8 mouse cellular contexts compared by ENCODE assay signal in the genomic region with DNA sequence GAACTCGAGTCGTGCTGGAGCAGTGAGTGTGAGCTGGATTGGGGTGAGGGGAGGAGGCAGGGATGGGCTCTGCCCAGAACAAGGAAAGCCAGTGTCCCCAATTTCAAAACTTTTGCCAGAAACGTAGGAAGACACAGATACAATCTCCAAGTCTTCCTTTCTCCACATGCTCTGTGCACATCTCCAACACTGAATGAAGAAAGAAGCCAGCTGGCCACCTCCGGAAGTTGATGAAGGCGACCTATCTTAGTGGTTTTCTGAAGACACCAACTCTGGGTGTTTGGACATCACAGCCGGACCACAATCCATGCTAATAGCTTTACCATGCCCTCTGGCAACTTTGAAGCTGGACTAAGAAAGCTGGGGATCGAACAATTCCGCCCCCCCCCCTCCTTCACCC. TPM values are rescaled to one million over a fixed set of nuclear protein-coding genes. Genes with fewer than 3 reads are reported as not detected.
DNase-seq lines count a peak whose midpoint lies in the region; ATAC-seq and TF ChIP-seq lines count a peak whose summit lies in the region.

No protein-coding gene starts in this region.

- no peaks in the 10 kb centered on the region for H3K4me1 ChIP-seq in neural tube, embryonic 11.5 days (ENCODE audit: control insufficient read depth, insufficient read depth, low read length)
- peaks cover 9% of the 10 kb centered on the region for H3K4me1 ChIP-seq in limb, embryonic 15.5 days
- 0 out of 2 replicates have a peak, but pooled peaks cover 4% of the 10 kb centered on the region for H3K4me1 ChIP-seq in stomach, embryonic 15.5 days
- H3K4me1 ChIP-seq in thymus, adult 2 months (replicated peaks; ENCODE audit: control insufficient read depth, insufficient read depth, low read length): no peaks in the 10 kb centered on the region

- intact Hi-C loops in left cerebral cortex, postnatal 4 days (cut with DNase I): no loop called here

- H3K9ac ChIP-seq in neural tube, embryonic 11.5 days (ENCODE audit: low read length): no peak overlapping the region
- H3K9ac ChIP-seq in limb, embryonic 15.5 days: peak overlapping the region; percentile 26; the same call in 1 of the 2 replicates
- no peak overlapping the region for H3K9ac ChIP-seq in stomach, embryonic 15.5 days

- peak overlapping the region; percentile 66 for H3K4me2 ChIP-seq in neural tube, embryonic 11.5 days (ENCODE audit: low read depth)
- H3K4me2 ChIP-seq in limb, embryonic 15.5 days: peak overlapping the region; percentile 84
- H3K4me2 ChIP-seq in stomach, embryonic 15.5 days: peak overlapping the region; percentile 84

- no peaks in the 10 kb centered on the region for H3K36me3 ChIP-seq in neural tube, embryonic 11.5 days (ENCODE audit: control insufficient read depth, insufficient read depth, low read length)
- H3K36me3 ChIP-seq in limb, embryonic 15.5 days: no peaks in the 10 kb centered on the region
- H3K36me3 ChIP-seq in stomach, embryonic 15.5 days: no peaks in the 10 kb centered on the region
- no peaks in the 10 kb centered on the region for H3K36me3 ChIP-seq in thymus, adult 2 months (ENCODE audit: control insufficient read depth, insufficient read depth, low read length)

- H3K27me3 ChIP-seq in neural tube, embryonic 11.5 days (ENCODE audit: control insufficient read depth, insufficient read depth, low read length): peaks cover 3% of the 10 kb centered on the region; the same call in 1 of the 2 replicates
- H3K27me3 ChIP-seq in limb, embryonic 15.5 days: peaks cover 30% of the 10 kb centered on the region
- H3K27me3 ChIP-seq in stomach, embryonic 15.5 days (replicated peaks): peaks cover 5% of the 10 kb centered on the region; the same call in 1 of the 2 replicates
- no peaks in the 10 kb centered on the region; the same call in 1 of the 2 replicates for H3K27me3 ChIP-seq in thymus, adult 2 months (ENCODE audit: control insufficient read depth, insufficient read depth, low read length)

- DNase-seq in cerebellum, adult 9-10 months: peak; percentile 57
- DNase-seq in cerebellum, postnatal 4 days (ENCODE audit: low spot score in 2 of 2): no peak
- DNase-seq in neural tube, embryonic 11.5 days (ENCODE audit: low spot score): no peak
- no peak for DNase-seq in neural tube, embryonic 10.5 days (ENCODE audit: extremely low spot score, low spot score)
- DNase-seq in thymus, adult 2 months: no peak
- DNase-seq in left cerebral cortex, postnatal 4 days: no peak

- no peak for TF ChIP-seq CTCF in thymus, adult 2 months (IDR thresholded peaks at IDR 0.05; ENCODE audit: borderline replicate concordance, control insufficient read depth, extremely low read depth, insufficient read depth, low read length, poor library complexity)

- 56% methylated on average over 8 of the region's 8 CpGs for WGBS in neural tube, embryonic 11.5 days
- 57% methylated on average over 8 of the region's 8 CpGs for WGBS in limb, embryonic 15.5 days
- 67% methylated on average over 8 of the region's 8 CpGs for WGBS in stomach, embryonic 15.5 days
- 76% methylated on average over 8 of the region's 8 CpGs for WGBS in thymus, adult 2 months

- H3K9me3 ChIP-seq in neural tube, embryonic 11.5 days (ENCODE audit: control insufficient read depth, low read length): no peaks in the 10 kb centered on the region
- no peaks in the 10 kb centered on the region for H3K9me3 ChIP-seq in limb, embryonic 15.5 days
- H3K9me3 ChIP-seq in stomach, embryonic 15.5 days: no peaks in the 10 kb centered on the region

- no peak overlapping the region for H3K27ac ChIP-seq in neural tube, embryonic 11.5 days (ENCODE audit: low read depth, low read length)
- no peak overlapping the region for H3K27ac ChIP-seq in limb, embryonic 15.5 days
- no peak overlapping the region for H3K27ac ChIP-seq in stomach, embryonic 15.5 days
- H3K27ac ChIP-seq in thymus, adult 2 months (ENCODE audit: control insufficient read depth, insufficient read depth, low read length): no peak overlapping the region

- no peak for TF ChIP-seq POLR2A in thymus, adult 2 months (IDR thresholded peaks at IDR 0.05; ENCODE audit: control insufficient read depth, extremely low read depth, insufficient read depth, low read length, poor library complexity)

- H3K4me3 ChIP-seq in neural tube, embryonic 11.5 days (ENCODE audit: low read depth, low read length): peak overlapping the region; percentile 40
- peak overlapping the region; percentile 44 for H3K4me3 ChIP-seq in limb, embryonic 15.5 days
- peak overlapping the region; percentile 48 for H3K4me3 ChIP-seq in stomach, embryonic 15.5 days (replicated peaks)
- no peak overlapping the region for H3K4me3 ChIP-seq in thymus, adult 2 months (ENCODE audit: control insufficient read depth, insufficient read depth, low read length)

- ATAC-seq in neural tube, embryonic 11.5 days (ENCODE audit: insufficient read depth, low FRiP score, low TSS enrichment): no peak
- no peak for ATAC-seq in limb, embryonic 15.5 days (ENCODE audit: insufficient number of reproducible peaks, low FRiP score, low TSS enrichment, low read depth)
- no peak for ATAC-seq in stomach, embryonic 15.5 days (ENCODE audit: insufficient read depth, low FRiP score, low read depth)

RNA-seq across cellular contexts. Expression of a gene that starts 0.6 kb away (rescaled TPM):
- 2.5 and 4.0 TPM in 2 replicates for polyA plus RNA-seq in neural tube, embryonic 11.5 days (2014; fragmentation: Nextera tagmentation; extraction: Ambion mirVana)
- 3.2 and 3.8 TPM in 2 replicates for polyA plus RNA-seq in limb, embryonic 15.5 days (2015; fragmentation: Nextera tagmentation; extraction: Ambion mirVana)
- polyA plus RNA-seq in stomach, embryonic 15.5 days (2015; fragmentation: Nextera tagmentation; extraction: Ambion mirVana): 4.0 and 4.8 TPM in 2 replicates
- 33.3 and 43.0 TPM in 2 replicates for polyA plus RNA-seq in thymus, adult 2 months (2012; rRNA removed)
- 100 to 1,000 TPM; 108 to 117 TPM for total RNA-seq in left cerebral cortex, postnatal 4 days (2021)
